Mouse (Mus musculus) right cerebral cortex, postnatal 4 days (tissue): ENCODE data around the gene Ap1m1.

Experiments
- DNase-seq: peaks from one replicate; pipeline ENCODE4 v3.0.0-alpha.2; 2022

The Ap1m1 gene

GRCm38 (mm10) chr8:72296561-72296960 lies 56.7 kb downstream of the Ap1m1 start:
- no peak for DNase-seq

- DNase-seq: no peak
These were observed 59.1 kb downstream of the Ap1m1 start for GRCm38 (mm10) chr8:72298928-72299327.

GRCm38 (mm10) chr8:72300654-72301400 lies 61.0 kb downstream of the Ap1m1 start:
- DNase-seq: no peak

GRCm38 (mm10) chr8:72301497-72301896 lies 61.7 kb downstream of the Ap1m1 start:
- no peak for DNase-seq

- no peak for DNase-seq
These were observed 63.3 kb downstream of the Ap1m1 start for GRCm38 (mm10) chr8:72302986-72303612.

GRCm38 (mm10) chr8:72303633-72304032 lies 63.8 kb downstream of the Ap1m1 start:
- DNase-seq: no peak

- DNase-seq: no peak
These were observed 65.5 kb downstream of the Ap1m1 start, which contains the start of gene Gm10282 for GRCm38 (mm10) chr8:72305210-72305905. Gene Gm10282 (minus strand): TSS chr8:72305260.

- DNase-seq: no peak
These were observed 67.1 kb downstream of the Ap1m1 start for GRCm38 (mm10) chr8:72306913-72307312.
